Mouse (Mus musculus) cerebellum, adult 8-10 months (tissue): Measurements from ENCODE around the gene Oxct2b.
"Not testable (repeated sequence)": the region's sequence is repeated elsewhere in the genome, so short reads cannot be mapped to it uniquely, and the experiment has no call there.

Experiments used
- DNase-seq: peaks from one replicate; pipeline ENCODE4 v3.0.0; 2022

The Oxct2b gene

DNA sequence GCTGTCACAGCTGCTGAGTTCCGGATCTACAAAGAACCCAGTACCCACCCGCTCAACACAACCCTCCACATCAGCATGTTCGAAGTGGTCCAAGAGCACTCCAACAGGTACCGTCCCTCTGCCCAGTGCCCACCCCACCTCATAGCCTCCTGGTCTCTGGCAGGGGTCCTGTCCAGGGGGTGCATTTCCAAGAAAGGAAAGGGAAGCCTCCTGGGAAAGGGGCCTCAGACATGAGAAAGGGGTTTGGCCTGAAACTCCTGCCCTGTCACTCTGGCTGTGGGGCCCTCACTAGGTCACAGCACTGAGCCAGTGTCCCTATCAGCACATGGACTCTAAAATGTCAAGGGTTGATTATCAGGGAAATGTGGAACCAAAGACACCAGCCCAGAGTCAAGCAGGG lies 1.4 kb upstream of the Oxct2b start:
- not testable (repeated sequence) for DNase-seq

DNA sequence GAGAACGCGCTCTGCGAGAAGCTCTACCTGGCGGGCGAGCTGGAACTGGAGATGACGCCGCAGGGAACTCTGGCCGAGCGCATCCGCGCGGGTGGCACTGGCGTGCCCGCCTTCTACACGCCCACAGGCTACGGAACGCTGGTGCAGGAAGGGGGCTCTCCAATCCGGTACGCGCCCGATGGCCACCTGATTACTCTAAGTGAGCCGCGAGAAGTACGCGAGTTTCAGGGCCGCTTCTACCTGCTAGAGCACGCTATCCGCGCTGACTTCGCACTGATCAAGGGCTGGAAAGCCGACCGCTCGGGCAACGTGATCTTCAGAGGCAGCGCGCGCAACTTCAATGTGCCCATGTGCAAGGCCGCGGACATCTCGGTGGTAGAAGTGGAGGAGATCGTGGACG lies 574 bp downstream of the Oxct2b start:
- DNase-seq: not testable (repeated sequence)

DNA sequence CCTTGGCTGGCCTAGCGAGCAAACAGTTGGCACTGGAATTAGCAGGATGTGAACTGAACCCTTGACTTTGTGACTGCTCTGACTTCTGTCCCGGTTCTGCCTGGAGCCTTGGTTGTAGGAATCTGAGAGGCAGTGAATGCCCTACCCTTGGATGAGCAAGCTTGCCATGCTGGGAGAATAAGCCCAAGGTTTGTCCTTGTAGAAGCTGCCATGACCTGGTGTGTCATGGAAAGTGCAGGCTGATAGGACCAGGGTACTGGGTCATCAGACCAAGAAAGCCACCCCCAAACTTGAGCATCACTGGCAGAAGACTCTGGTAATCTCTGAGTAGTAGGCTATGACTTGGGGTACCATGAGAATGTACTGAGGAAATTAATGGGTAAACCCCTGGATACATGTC lies 5.2 kb downstream of the Oxct2b start:
- no peak for DNase-seq

DNA sequence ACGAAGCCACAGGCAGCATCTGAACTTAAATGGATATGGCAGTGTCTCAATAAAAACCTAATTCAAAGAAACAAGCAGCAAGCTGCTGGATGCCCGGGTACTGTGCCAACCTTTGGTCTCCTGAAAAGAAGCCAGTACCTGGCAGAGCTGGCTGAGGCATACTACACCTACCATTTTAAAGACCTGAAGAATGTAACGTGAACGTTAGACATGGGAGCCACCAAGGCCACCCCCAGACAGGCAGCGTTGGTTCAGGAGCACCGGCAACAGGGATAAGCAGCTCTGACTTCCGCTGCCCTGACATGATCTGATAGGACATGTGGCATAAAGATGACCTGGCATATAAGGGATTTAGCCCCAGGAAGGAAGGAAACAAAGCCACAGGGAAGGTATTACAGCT lies 10.6 kb downstream of the Oxct2b start:
- DNase-seq: peak; percentile 50

DNA sequence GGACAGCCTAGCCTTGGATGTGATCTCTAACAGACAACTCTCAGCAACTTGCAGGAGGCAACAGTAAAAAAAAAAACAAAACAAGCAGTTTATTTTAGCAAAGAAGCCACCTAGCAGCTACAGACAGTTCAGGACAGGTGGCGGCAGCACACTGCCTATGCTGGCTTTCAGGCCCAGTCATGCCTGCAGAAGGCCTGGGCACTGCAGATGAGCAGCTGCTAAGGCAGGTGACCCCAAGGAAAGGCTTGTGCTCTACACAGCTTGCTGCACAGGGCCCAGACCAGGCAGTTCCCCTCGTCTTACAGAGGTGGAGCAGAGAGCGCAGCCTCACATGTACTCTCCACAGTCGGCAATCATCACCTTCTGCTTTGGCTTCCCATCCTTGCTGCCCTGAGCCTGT lies 11.0 kb downstream of the Oxct2b start:
- DNase-seq: peak; percentile 23

DNA sequence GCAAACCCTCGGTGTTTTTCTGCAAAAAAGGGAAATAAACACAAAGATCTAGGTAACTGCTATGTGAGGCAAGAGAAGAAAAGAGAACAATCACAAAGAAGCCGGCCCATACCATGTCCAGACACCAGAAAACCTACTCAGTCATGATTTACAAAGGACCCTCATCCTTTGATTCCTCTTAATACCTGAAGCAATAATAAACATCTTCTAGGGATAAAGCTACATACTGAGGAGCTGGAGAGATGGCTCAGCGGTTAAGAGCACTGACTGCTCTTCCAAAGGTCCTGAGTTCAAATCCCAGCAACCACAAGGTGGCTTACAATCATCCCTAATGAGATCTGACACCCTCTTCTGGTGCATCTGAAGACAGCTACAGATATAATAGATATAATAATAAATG lies 21.5 kb downstream of the Oxct2b start:
- no peak for DNase-seq

DNA sequence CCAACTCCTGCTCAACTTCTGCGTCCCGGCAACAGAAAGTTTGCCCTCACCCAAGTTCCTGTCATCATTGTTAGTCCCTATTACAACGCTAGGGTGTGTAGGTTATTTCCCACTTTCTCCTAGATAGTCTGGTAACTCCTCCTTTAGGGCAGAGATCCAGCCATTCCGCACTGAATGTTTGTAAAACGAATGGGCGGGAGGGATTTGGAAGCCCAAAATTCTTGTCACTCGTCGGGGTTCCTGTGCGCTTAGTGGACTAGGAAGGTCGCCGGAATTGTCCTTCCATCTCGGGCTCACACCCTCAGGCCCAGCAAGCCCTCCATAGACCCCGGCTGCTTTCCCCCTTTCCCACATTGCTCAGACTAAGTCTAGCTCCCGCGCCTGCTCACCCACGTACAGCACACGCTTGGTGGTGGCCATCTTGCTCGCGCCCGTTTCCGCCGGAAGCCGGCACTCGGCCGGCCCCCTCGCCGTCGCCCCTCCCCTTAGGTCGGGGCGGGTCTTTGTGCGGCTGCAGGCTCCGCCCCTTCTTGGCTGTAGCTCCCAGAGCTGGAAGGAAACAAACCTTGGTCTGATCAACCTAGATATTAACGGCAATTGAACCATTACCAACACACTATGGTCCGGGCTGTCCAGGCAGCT lies 23.6 kb downstream of the Oxct2b start, which contains the start of gene Ppie:
Gene Ppie (minus strand): TSS at position 439 of the 642 bp plus-strand sequence.
- peak; percentile 66 for DNase-seq

DNA sequence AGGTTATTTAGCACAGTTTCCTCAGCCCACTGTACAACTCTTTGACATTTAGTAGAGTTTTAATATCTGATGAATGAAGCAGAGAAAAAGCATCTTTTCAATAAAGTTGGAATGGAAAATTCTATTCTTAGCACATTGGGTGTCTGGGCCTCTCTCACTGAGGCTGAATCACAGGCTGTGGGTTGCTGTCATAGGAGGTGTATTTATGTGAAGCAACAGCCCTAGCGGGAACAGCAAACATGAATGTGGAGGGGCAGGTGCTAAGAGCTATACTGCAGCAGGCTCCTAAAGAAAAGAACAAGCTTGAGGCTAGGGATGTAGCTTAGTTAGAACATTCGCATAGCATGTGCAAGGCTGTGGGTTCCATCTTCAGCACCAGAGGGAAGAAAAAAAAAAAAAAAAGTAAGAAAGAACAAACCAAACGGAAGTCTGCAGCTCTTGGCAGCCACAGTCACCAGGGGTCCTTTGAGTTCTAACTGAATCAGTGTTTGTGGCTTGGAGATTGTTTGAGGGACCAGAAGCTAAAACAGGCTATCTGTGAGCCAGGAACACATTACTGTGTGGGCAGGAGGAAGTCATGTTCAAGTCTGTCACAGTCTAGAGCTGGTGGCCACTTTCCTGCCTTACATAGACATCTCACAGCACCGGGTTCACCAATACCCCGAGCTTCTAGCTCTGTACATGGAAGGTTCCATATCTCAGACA lies 31.5 kb downstream of the Oxct2b start:
- DNase-seq: no peak

DNA sequence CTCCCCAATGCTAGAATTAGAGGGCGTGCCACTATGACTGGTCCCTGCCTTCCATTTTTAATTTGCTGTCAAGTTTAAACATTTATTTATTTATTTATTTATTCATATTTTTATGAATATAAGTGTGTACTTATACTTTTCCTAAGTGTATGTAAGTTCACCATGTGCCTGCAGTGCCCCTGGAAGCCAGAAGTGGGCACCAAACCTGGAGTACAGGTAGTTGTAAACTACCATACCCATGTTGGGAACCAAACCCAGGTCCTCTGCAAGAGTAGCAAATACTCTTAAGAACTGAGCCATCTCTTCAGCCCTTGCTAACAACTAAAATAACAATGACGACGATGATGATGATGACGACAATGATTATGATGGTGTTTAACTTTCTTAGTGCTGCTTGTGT lies 35.9 kb downstream of the Oxct2b start:
- no peak for DNase-seq

DNA sequence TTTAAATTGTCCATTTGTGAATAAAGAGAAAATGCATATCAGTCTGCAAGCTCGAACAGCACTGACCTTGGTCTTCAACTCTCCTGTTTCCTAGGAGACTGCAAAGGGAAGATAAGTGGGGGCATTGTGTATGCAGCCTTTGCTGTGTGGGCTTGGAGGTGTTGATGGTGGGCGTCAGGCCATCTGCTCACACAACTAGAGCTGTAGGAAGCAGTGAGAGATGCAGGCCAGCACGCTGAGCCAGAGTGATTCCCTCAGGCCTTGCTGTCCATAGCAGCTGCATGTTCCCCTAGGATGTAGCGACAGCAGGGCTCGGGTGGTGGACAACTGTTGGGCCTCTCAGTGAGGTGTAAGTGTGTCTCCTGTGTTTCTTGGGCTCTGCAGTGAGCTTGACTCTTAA lies 36.9 kb downstream of the Oxct2b start:
- DNase-seq: no peak

DNA sequence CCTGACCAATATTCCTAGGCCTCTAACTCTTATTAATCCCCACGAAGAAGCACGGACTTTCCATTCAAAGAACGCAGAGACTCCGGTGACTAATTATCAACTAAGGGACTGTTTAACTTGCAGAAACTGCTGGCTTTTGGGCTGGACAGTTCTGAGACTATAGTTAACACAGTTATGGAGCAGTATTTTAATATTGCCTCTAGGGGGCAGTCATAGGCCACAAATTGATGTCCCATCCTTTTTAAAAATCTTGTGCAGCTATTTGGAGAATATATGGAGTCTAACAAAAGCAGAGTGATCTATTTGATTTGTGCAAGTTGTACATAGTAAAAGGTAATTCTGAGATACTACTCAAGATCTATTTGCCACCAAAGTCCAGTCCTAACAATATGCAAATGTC lies 38.9 kb downstream of the Oxct2b start:
- DNase-seq: peak; percentile 40

DNA sequence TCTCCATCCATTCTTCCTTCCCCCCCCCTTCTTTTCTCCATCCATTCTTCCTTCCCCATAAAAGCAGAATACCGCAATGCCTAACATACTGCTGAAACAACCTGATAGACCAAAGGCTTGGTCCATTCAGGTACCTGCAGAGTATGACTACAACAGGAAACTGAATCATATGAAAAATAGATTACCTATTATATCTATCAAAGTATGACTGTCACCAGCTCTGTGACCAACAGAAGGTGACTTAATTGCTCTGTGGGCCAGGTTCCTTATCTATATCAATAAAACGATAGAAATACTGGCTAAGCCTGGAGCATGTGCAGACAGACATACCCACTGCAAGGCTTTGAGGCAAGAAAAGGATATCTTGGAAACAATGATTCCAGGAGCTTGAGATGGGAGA lies 39.4 kb downstream of the Oxct2b start:
- DNase-seq: no peak

DNA sequence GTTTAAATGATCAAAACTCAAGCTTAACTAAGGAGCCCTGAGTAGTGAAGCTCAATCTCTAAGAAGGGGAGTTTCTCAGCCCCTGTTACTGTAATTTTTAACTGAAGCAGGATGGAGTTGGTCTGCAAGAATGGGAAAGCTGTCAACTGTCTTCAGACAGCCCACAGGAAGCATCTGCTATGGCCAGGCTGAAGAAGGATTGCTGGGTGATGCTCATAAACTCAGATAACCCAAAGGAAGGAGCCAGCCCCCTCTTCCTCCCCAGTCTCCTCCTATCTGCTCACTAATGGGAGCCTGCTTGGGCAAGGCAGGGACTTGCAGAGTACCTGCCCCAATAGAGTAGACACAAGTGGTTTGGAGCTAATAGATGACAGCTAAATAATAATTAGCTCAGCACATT lies 39.8 kb downstream of the Oxct2b start:
- no peak for DNase-seq

DNA sequence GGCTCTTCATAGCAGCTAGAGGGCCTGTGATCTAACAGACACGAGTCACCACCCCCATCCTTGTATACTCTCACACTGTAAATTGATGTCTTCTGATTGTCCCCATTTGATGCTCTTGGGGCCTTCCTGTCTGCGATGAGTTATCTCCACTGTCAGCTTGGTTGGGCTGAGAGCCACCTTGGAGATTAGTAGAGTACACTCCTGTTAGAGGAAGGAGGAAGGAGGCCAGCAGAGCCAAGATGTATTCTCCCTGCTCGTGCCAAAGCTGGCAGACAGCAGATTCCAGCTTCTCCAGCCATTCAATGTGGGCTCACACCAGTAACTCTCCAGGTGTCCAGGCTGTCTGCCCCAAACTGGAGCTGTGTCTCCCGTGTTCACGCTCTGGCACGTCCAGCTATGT lies 44.5 kb downstream of the Oxct2b start:
- no peak for DNase-seq

DNA sequence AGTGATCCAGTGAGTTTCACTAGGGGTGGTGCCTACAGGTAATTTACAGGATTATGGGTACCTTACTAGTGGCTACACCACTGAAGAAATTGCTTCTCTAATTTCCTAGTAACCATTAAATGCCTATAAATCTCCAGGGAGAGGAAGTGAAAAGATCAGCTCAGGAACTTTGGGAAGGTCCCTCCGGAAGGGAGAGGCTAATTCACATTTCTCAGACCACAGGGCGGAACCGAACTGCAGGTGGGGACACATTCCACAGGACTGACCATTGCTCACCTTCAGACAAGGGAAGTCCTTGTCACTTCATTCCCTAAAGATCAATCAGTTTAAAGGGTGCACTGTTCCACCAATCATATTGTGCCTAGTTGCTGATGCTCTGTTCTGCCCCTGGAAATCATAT lies 45.2 kb downstream of the Oxct2b start:
- not testable (repeated sequence) for DNase-seq

DNA sequence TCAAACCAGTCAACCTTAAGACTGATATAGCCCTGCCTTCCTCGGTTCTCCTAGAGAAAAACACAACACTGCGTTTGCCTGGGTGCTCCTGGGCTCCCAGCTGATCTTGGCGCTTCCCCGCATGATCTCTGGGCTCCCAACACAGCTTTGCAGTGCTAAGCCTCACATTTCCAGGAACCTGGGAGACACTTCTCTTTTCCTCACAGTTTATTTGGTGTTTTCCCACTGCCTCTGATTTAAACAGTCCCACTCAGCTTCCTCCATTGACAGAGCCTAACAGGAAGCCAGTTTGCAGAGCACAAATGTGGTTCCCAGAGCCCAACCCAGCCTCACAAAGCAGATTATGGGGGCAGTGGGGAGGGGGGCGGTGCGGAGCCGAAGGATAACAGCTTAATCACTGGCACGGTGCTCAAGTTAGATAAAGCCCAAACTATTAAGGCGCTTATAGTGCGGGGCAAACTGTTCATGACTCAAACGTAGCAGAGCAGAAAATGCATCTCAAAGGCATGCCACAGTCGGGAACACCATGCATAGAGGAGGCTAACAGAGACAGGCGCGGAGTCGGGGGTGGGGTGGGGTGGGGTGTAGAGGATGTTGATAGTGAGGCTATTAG lies 46.3 kb downstream of the Oxct2b start:
- no peak for DNase-seq

DNA sequence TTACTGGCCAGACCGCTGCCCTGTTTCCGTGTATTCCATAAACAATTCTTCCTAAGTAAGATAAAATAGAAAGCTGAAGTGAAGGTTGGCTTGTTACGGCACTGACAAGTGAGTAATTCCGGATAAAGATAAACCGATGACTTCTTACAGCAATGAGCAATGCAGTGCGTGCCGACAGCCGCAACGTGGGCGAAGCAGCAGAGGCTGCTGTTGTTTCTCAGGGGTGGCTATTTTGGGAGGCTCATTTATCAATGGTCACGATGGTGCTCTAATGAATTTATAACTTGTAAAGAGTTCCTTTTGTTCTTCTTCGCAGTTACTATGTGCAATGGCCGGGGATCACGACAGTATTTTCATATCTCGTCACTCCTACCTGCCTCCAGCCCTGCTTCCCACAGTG lies 48.1 kb downstream of the Oxct2b start:
- DNase-seq: no peak
